Mouse (Mus musculus) E14TG2a.4 (cell line): ENCODE results near the gene Sept1.

Experiments used
- CTCF ChIP-seq: conservative IDR thresholded peaks from 2 replicates; pipeline ENCODE4 v1.5.1; 2014; ENCODE audit warnings: low read length
- NANOG ChIP-seq: IDR thresholded peaks from 2 replicates; pipeline ENCODE4 v1.6.1; 2014; ENCODE audit warnings: borderline replicate concordance, low read length, mixed read lengths

- TF ChIP-seq CTCF (no peak), NANOG (no peak)
Observed at GRCm38 (mm10) chr7:127256518-127256917, 23.6 kb upstream of the Sept1 start.
